9 mouse cellular contexts compared by ENCODE assay signal in the genomic region with DNA sequence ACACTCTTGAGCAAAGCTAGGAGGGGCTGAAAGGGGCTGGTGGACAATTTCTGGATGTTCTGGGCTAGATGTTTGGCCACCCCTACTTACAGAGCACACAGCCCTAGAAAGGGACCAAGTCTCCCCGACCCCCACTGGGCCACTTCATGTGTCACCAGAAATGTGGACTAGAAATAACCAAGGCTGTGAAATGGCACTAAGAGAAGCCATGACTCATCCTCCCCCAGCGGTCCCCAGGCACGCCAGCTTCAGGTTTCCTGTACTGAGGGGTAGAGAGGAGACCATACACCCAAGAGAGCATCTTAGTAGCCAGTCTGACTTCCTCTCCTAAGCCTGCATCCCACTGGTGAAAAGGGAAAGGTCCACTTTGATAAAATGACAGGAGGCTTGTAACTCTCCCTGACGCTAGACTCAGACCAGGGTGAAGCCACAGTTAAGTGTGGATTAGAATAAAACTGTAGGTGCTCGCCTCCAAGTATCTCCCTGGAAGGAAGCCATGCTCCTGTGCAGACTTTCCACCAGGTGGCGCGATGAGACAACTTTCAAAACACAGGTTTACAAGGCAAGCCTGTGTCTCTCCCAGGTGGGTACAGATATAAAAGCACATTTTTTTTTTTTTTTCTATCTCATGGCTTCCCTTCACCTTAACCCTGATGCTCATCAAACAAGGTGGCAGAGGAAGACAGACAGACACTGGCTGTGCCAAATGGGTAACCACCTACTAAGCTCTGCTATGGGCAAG. TPM values are rescaled to one million over a fixed set of nuclear protein-coding genes. Genes with fewer than 3 reads are reported as not detected.
DNase-seq lines count a peak whose midpoint lies in the region; ATAC-seq and TF ChIP-seq lines count a peak whose summit lies in the region.
"Had no signal": no experiment of that assay in that cellular context is flagged by ENCODE, and none has a peak within 500 bp of the region (broad histone marks: within the 10 kb centered on the region; RNA-seq: fewer than 3 reads in every experiment).

No protein-coding gene starts in this region.

- peak; percentile 84 for TF ChIP-seq CTCF in brain, embryonic 14.5 days (IDR thresholded peaks at IDR 0.05; ENCODE audit: borderline replicate concordance, extremely low read depth, insufficient read depth, insufficient read length)

- H3K27ac ChIP-seq in forebrain, embryonic 11.5 days (ENCODE audit: low read depth, low read length) = no peak overlapping the region
- H3K27ac ChIP-seq in forebrain, embryonic 15.5 days (replicated peaks) = no peak overlapping the region
- H3K27ac ChIP-seq: limb, embryonic 13.5 days had no signal

- H3K27me3 ChIP-seq in forebrain, embryonic 11.5 days (ENCODE audit: control insufficient read depth, insufficient read depth, low read length) = peaks cover 4% of the 10 kb centered on the region
- no peaks in the 10 kb centered on the region for H3K27me3 ChIP-seq in forebrain, embryonic 15.5 days

- DNase-seq in forebrain, embryonic 11.5 days (ENCODE audit: low spot score) = peak; percentile 80
- peak; percentile 35 to 38 for DNase-seq in CD8-positive naive resting alpha-beta T cell, adult 2 months (ENCODE audit: low read depth in 2 of 2, low spot score in 2 of 2)
- DNase-seq in brain, embryonic 14.5 days (ENCODE audit: low read depth) = peak; percentile 88
- peak; percentile 19 for DNase-seq in fibroblast of lung, adult 2 months (ENCODE audit: low read depth)
- peak; percentile 46 for DNase-seq in layer of hippocampus, adult 9-11 months
- DNase-seq in spleen, postnatal 4 days (ENCODE audit: low spot score in 2 of 2) = peak; percentile 56 to 83

- no peak for TF ChIP-seq POLR2A in brain, embryonic 14.5 days (IDR thresholded peaks at IDR 0.05; ENCODE audit: borderline replicate concordance, extremely low read depth, insufficient read depth, insufficient read length, poor library complexity, severe bottlenecking)

- no peaks in the 10 kb centered on the region for H3K9me3 ChIP-seq in forebrain, embryonic 11.5 days (ENCODE audit: control insufficient read depth, low read length)
- no peaks in the 10 kb centered on the region for H3K9me3 ChIP-seq in forebrain, embryonic 15.5 days
- H3K9me3 ChIP-seq: limb, embryonic 13.5 days had no signal

- 30% methylated on average over 7 of the region's 7 CpGs for WGBS in forebrain, embryonic 11.5 days
- 31% methylated on average over 7 of the region's 7 CpGs for WGBS in forebrain, embryonic 15.5 days

- H3K9ac ChIP-seq in forebrain, embryonic 11.5 days (ENCODE audit: low read length) = no peak overlapping the region
- no peak overlapping the region for H3K9ac ChIP-seq in forebrain, embryonic 15.5 days (replicated peaks)
- H3K9ac ChIP-seq: limb, embryonic 13.5 days had no signal

- H3K4me2 ChIP-seq in forebrain, embryonic 11.5 days (ENCODE audit: low read depth, low read length, severe bottlenecking) = no peak overlapping the region
- no peak overlapping the region for H3K4me2 ChIP-seq in forebrain, embryonic 15.5 days (replicated peaks)
- H3K4me2 ChIP-seq: limb, embryonic 13.5 days had no signal

- no peak for ATAC-seq in forebrain, embryonic 11.5 days (replicated peaks; ENCODE audit: low FRiP score)
- ATAC-seq in forebrain, embryonic 15.5 days (replicated peaks) = no peak
- ATAC-seq in megakaryocyte, adult 5-6 weeks (ENCODE audit: poor library complexity, severe bottlenecking) = peak; percentile 61; the same call in 1 of the 2 replicates

- H3K36me3 ChIP-seq in forebrain, embryonic 11.5 days (ENCODE audit: control insufficient read depth, insufficient read depth, low read length) = no peaks in the 10 kb centered on the region
- H3K36me3 ChIP-seq in forebrain, embryonic 15.5 days = no peaks in the 10 kb centered on the region
- H3K36me3 ChIP-seq: limb, embryonic 13.5 days had no signal

- no peak overlapping the region for H3K4me3 ChIP-seq in forebrain, embryonic 11.5 days (ENCODE audit: low read depth, low read length)
- H3K4me3 ChIP-seq in forebrain, embryonic 15.5 days = no peak overlapping the region
- H3K4me3 ChIP-seq: limb, embryonic 13.5 days had no signal

- peaks cover 5% of the 10 kb centered on the region; the same call in 1 of the 2 replicates for H3K4me1 ChIP-seq in forebrain, embryonic 11.5 days (replicated peaks; ENCODE audit: control insufficient read depth, insufficient read depth, low read length)
- H3K4me1 ChIP-seq in forebrain, embryonic 15.5 days = peaks cover 34% of the 10 kb centered on the region

RNA-seq across cellular contexts. Expression of a gene that starts 27.9 kb away (rescaled TPM):
- 0.23 and 0.48 TPM in 2 replicates for polyA plus RNA-seq in forebrain, embryonic 11.5 days (2014; fragmentation: Nextera tagmentation; extraction: Ambion mirVana)
- 0.24 TPM in 1 of 2 replicates, not detected in the other for polyA plus RNA-seq in forebrain, embryonic 15.5 days (2015; fragmentation: Nextera tagmentation; extraction: Ambion mirVana)
- 0.07 and 0.43 TPM in 2 replicates for polyA plus RNA-seq in brain, embryonic 14.5 days (2012; rRNA removed)
- total RNA-seq in megakaryocyte, adult 5-6 weeks (2015) = not detected in 2 replicates
- total RNA-seq in megakaryocyte, adult 5-6 weeks (2017) = not detected in 2 replicates
- polyA plus RNA-seq: limb, embryonic 13.5 days had no signal

RNA-seq across cellular contexts. Expression of a gene that starts 38.7 kb away (rescaled TPM):
- polyA plus RNA-seq in forebrain, embryonic 11.5 days (2014; fragmentation: Nextera tagmentation; extraction: Ambion mirVana) = 8.0 and 9.3 TPM in 2 replicates
- 149 and 150 TPM in 2 replicates for polyA plus RNA-seq in forebrain, embryonic 15.5 days (2015; fragmentation: Nextera tagmentation; extraction: Ambion mirVana)
- polyA plus RNA-seq in brain, embryonic 14.5 days (2012; rRNA removed) = 72.0 and 92.8 TPM in 2 replicates
- total RNA-seq in megakaryocyte, adult 5-6 weeks (2015) = not detected in 2 replicates
- total RNA-seq in megakaryocyte, adult 5-6 weeks (2017) = not detected in 2 replicates

Comparison
In these comparisons a context has a peak if more than half of its experiments do, and no peak if none do; other contexts are left out.
1. DNase-seq: peak in every context shown above with its lines; median percentile 88 in brain, embryonic 14.5 days; 80 in forebrain, embryonic 11.5 days; 70 in spleen, postnatal 4 days; 46 in layer of hippocampus, adult 9-11 months; 36 in CD8-positive naive resting alpha-beta T cell, adult 2 months; 19 in fibroblast of lung, adult 2 months.